ENCODE assay signal across 42 mouse cellular contexts in genomic region chr7:142188156-142188555, GRCm38 (mm10). TPM values are rescaled to one million over a fixed set of nuclear protein-coding genes. Genes with fewer than 3 reads are reported as not detected.
"Had no signal": no experiment of that assay in that cellular context is flagged by ENCODE, and none has a peak within 500 bp of the region (broad histone marks: within the 10 kb centered on the region; RNA-seq: fewer than 3 reads in every experiment).

No protein-coding gene starts in this region.

- DNase-seq: gastrocnemius, adult 2 months; gastrocnemius, postnatal 10 days; gastrocnemius, postnatal 25 days; heart, adult 18-20 months; heart, postnatal 10 days; heart, postnatal 4 days; kidney, adult 2 months; kidney, adult 9 months; kidney, postnatal 14 days; kidney, postnatal 36 days; layer of hippocampus, adult 9-11 months; layer of hippocampus, postnatal 36 days had no signal

RNA-seq across cellular contexts. Expression of gene Gm10153, which starts 2.0 kb away (rescaled TPM):
- total RNA-seq: gastrocnemius, adult 2 months; gastrocnemius, postnatal 10 days; gastrocnemius, postnatal 25 days; gastrocnemius, postnatal 4 days; granulocyte monocyte progenitor cell, adult 5-6 weeks; heart, adult 18-20 months; heart, adult 8-10 months; heart, postnatal 10 days; heart, postnatal 25 days; heart, postnatal 4 days; layer of hippocampus, adult 18-20 months; layer of hippocampus, adult 8-10 months; layer of hippocampus, postnatal 14 days; layer of hippocampus, postnatal 36 days; left cerebral cortex, adult 2 months; left cerebral cortex, postnatal 14 days; left cerebral cortex, postnatal 36 days; liver, adult 2 months had no signal
- polyA plus RNA-seq: heart, embryonic 10.5 days; heart, embryonic 12.5 days; heart, embryonic 14.5 days; heart, embryonic 16.5 days; hindbrain, embryonic 10.5 days; hindbrain, embryonic 12.5 days; hindbrain, embryonic 14.5 days; hindbrain, embryonic 16.5 days; inflammation-experienced regulatory T-cells, adult 6 months; intestine, embryonic 15.5 days; intestine, postnatal 0 days; kidney, adult 2 months; kidney, embryonic 15.5 days; kidney, postnatal 0 days; large intestine, adult 2 months; limb, embryonic 13.5 days; limb, embryonic 15.5 days; liver, adult 2 months; liver, embryonic 12.5 days; liver, embryonic 14.5 days; liver, embryonic 16.5 days had no signal

RNA-seq across cellular contexts. Expression of gene Krtap5-2, which starts 12.4 kb away (rescaled TPM):
- total RNA-seq: gastrocnemius, adult 2 months; gastrocnemius, postnatal 10 days; gastrocnemius, postnatal 25 days; gastrocnemius, postnatal 4 days; granulocyte monocyte progenitor cell, adult 5-6 weeks; heart, adult 18-20 months; heart, adult 8-10 months; heart, postnatal 10 days; heart, postnatal 25 days; heart, postnatal 4 days; layer of hippocampus, adult 18-20 months; layer of hippocampus, adult 8-10 months; layer of hippocampus, postnatal 14 days; layer of hippocampus, postnatal 36 days; left cerebral cortex, adult 2 months; left cerebral cortex, postnatal 14 days; left cerebral cortex, postnatal 36 days; liver, adult 2 months had no signal
- polyA plus RNA-seq: heart, embryonic 10.5 days; heart, embryonic 12.5 days; heart, embryonic 14.5 days; heart, embryonic 16.5 days; hindbrain, embryonic 10.5 days; hindbrain, embryonic 12.5 days; hindbrain, embryonic 14.5 days; hindbrain, embryonic 16.5 days; inflammation-experienced regulatory T-cells, adult 6 months; intestine, embryonic 15.5 days; intestine, postnatal 0 days; kidney, adult 2 months; kidney, embryonic 15.5 days; kidney, postnatal 0 days; large intestine, adult 2 months; limb, embryonic 13.5 days; limb, embryonic 15.5 days; liver, adult 2 months; liver, embryonic 12.5 days; liver, embryonic 14.5 days; liver, embryonic 16.5 days had no signal

RNA-seq across cellular contexts. Expression of gene Krtap5-3, which starts 13.0 kb away (rescaled TPM):
- total RNA-seq: gastrocnemius, adult 2 months; gastrocnemius, postnatal 10 days; gastrocnemius, postnatal 25 days; gastrocnemius, postnatal 4 days; granulocyte monocyte progenitor cell, adult 5-6 weeks; heart, adult 18-20 months; heart, adult 8-10 months; heart, postnatal 10 days; heart, postnatal 25 days; heart, postnatal 4 days; layer of hippocampus, adult 18-20 months; layer of hippocampus, adult 8-10 months; layer of hippocampus, postnatal 14 days; layer of hippocampus, postnatal 36 days; left cerebral cortex, adult 2 months; left cerebral cortex, postnatal 14 days; left cerebral cortex, postnatal 36 days; liver, adult 2 months had no signal
- polyA plus RNA-seq: heart, embryonic 10.5 days; heart, embryonic 12.5 days; heart, embryonic 14.5 days; heart, embryonic 16.5 days; hindbrain, embryonic 10.5 days; hindbrain, embryonic 12.5 days; hindbrain, embryonic 14.5 days; hindbrain, embryonic 16.5 days; inflammation-experienced regulatory T-cells, adult 6 months; intestine, embryonic 15.5 days; intestine, postnatal 0 days; kidney, adult 2 months; kidney, embryonic 15.5 days; kidney, postnatal 0 days; limb, embryonic 13.5 days; limb, embryonic 15.5 days; liver, adult 2 months; liver, embryonic 12.5 days; liver, embryonic 14.5 days; liver, embryonic 16.5 days had no signal

RNA-seq across cellular contexts. Expression of gene Gm4553, which starts 22.6 kb away (rescaled TPM):
- total RNA-seq: gastrocnemius, adult 2 months; gastrocnemius, postnatal 10 days; gastrocnemius, postnatal 25 days; gastrocnemius, postnatal 4 days; granulocyte monocyte progenitor cell, adult 5-6 weeks; heart, adult 18-20 months; heart, adult 8-10 months; heart, postnatal 10 days; heart, postnatal 25 days; heart, postnatal 4 days; layer of hippocampus, adult 18-20 months; layer of hippocampus, adult 8-10 months; layer of hippocampus, postnatal 14 days; layer of hippocampus, postnatal 36 days; left cerebral cortex, adult 2 months; left cerebral cortex, postnatal 14 days; left cerebral cortex, postnatal 36 days; liver, adult 2 months had no signal
- polyA plus RNA-seq: heart, embryonic 10.5 days; heart, embryonic 12.5 days; heart, embryonic 14.5 days; heart, embryonic 16.5 days; hindbrain, embryonic 10.5 days; hindbrain, embryonic 12.5 days; hindbrain, embryonic 14.5 days; hindbrain, embryonic 16.5 days; inflammation-experienced regulatory T-cells, adult 6 months; intestine, embryonic 15.5 days; intestine, postnatal 0 days; kidney, adult 2 months; kidney, embryonic 15.5 days; kidney, postnatal 0 days; large intestine, adult 2 months; limb, embryonic 13.5 days; limb, embryonic 15.5 days; liver, adult 2 months; liver, embryonic 12.5 days; liver, embryonic 14.5 days; liver, embryonic 16.5 days had no signal

RNA-seq across cellular contexts. Expression of gene Gm7579, which starts 23.5 kb away (rescaled TPM):
- total RNA-seq: gastrocnemius, adult 2 months; gastrocnemius, postnatal 10 days; gastrocnemius, postnatal 25 days; gastrocnemius, postnatal 4 days; granulocyte monocyte progenitor cell, adult 5-6 weeks; heart, adult 18-20 months; heart, adult 8-10 months; heart, postnatal 10 days; heart, postnatal 25 days; heart, postnatal 4 days; layer of hippocampus, adult 18-20 months; layer of hippocampus, adult 8-10 months; layer of hippocampus, postnatal 14 days; layer of hippocampus, postnatal 36 days; left cerebral cortex, adult 2 months; left cerebral cortex, postnatal 14 days; left cerebral cortex, postnatal 36 days; liver, adult 2 months had no signal
- polyA plus RNA-seq: heart, embryonic 10.5 days; heart, embryonic 12.5 days; heart, embryonic 14.5 days; heart, embryonic 16.5 days; hindbrain, embryonic 10.5 days; hindbrain, embryonic 12.5 days; hindbrain, embryonic 14.5 days; hindbrain, embryonic 16.5 days; inflammation-experienced regulatory T-cells, adult 6 months; intestine, embryonic 15.5 days; intestine, postnatal 0 days; kidney, adult 2 months; kidney, embryonic 15.5 days; kidney, postnatal 0 days; large intestine, adult 2 months; limb, embryonic 13.5 days; limb, embryonic 15.5 days; liver, adult 2 months; liver, embryonic 12.5 days; liver, embryonic 14.5 days; liver, embryonic 16.5 days had no signal
